Mouse (Mus musculus): ENCODE measurements around the gene Cdc123. TPM values are rescaled to one million over a fixed set of nuclear protein-coding genes. Genes with fewer than 3 reads are reported as not detected.
"Not testable (repeated sequence)": the region's sequence is repeated elsewhere in the genome, so short reads cannot be mapped to it uniquely, and the experiment has no call there.

The Cdc123 gene
- total RNA-seq, 1 experiment from 2014 or later, result 110 TPM

DNA sequence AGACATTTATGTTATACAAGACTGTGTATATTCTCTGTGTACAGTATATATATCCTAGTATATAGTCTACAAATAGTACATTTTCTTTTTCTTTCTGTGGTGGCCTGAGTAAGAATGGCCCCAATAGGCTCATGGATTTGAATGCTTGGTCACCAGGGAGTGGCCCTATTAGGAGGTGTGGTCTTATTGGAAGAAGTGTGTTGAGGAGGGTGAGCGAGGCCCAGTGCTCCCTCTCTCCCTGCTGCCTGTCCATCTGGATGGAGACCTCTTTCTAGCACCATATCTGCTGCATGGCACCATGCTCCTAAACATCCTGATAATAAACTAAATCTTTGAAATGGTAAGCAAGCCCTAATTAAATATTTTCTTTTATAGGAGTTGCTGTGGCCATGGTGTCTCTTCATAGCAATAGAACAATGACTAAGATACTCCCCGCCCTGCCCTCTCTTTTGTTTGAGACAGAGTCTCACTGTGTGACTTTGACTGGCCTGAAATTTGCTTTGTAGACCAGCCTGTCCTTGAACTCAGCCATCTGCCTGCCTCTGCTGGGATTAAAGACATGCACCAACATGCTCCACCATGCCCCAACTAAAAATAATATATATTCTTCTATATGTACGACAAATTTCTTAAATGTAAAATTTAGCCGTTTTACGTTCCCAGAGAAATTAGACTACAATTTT is 34.8 kb downstream of the Cdc123 start:
- ATAC-seq (ENCODE audit: extremely low read depth, insufficient number of reproducible peaks, low FRiP score, poor library complexity, severe bottlenecking), result no peak

DNA sequence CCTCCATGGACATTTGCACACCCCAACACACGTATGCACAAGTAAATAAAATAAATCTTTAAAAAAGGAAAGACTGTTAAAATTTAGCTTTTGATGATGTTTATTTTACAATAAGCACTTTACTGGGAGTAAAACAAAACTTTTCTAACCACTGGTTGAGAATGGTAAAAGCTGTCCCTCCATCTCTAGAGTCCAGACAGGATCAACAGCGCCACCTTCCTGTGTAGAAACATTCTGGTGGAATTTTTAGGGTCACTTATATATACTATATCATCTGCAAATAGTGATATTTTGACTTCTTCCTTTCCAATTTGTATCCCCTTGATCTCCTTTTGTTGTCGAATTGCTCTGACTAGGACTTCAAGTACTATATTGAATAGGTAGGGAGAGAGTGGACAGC is 38.8 kb downstream of the Cdc123 start:
- ATAC-seq (ENCODE audit: extremely low read depth, insufficient number of reproducible peaks, low FRiP score, poor library complexity, severe bottlenecking), result not testable (repeated sequence)

DNA sequence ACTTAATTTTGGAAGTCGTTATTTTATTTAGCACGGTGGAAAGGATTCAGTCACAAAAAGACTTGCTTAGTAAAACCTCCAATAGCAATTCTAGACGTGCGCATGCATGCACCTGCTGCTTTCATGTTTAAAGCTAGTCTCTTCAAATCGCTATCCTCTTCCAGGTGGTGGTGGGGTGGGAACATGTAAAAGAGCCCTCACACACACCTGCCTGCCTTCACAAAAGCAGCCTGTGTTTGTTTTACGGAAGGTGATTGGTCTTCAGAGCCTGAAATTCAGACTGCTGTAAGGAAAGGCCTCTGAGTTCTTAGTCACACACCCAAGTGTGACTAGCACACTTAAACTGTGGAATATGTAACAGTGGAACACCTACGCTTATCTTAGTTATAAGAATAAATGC is 39.7 kb downstream of the Cdc123 start:
- ATAC-seq (ENCODE audit: extremely low read depth, insufficient number of reproducible peaks, low FRiP score, poor library complexity, severe bottlenecking), result no peak

DNA sequence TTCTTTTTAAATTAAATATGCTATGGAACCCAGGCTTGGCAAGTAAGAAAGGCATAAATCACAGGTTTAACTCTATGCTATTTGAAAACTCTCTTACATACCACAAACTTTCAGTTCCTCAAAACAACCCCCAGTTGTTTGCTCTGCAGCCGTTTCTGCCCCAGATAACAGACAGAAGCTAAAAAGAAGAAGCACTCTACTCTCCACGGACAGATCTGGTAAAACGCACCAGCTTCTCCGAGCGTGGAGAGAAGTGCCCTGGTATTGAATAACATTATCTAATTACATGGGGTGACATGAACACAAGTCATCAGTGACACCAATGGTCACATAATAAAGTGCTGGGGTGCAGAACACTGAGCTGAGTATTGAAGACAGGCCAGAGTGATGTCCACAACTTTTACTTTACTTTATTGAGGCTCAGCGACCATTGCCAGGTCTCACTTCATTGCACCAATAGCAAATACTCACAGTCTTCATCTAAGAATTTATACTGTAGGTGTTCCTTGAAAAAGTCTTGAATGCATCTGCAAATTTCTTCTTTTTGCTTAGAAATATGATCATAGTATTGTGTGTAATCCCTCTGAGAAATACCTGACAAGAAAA is 40.4 kb downstream of the Cdc123 start:
- ATAC-seq (ENCODE audit: extremely low read depth, insufficient number of reproducible peaks, low FRiP score, poor library complexity, severe bottlenecking), result peak; percentile 77

DNA sequence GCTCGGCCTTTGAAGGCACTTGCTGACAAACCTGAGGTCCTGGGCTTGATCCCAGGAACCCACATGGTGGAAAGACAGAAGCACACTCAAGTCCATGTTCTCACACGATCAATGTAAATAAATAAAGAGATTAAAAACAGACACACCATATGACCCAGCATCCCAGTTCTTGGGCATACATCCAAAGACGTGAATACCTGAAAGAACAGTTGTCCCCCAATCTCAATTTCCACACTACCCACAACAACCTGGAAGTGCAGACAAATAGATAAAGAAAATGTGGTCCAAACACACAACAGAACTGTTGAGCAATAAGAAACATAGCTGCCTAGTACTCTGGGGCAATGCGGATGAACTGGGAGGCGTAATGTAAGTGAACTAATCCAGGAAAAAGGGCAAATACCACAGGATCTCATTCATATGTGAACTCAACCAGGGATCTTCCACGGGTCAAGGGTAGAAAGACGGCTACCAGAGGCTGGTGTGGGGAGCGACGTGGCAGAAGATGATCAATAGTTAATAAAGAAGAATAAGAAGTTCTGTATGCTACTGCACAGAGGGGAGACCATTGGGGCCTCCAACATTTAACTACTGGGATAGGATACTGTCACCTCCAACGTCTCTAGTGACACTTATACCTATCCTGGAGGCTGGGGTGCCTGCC is 42.9 kb downstream of the Cdc123 start:
- ATAC-seq (ENCODE audit: extremely low read depth, insufficient number of reproducible peaks, low FRiP score, poor library complexity, severe bottlenecking), result no peak

DNA sequence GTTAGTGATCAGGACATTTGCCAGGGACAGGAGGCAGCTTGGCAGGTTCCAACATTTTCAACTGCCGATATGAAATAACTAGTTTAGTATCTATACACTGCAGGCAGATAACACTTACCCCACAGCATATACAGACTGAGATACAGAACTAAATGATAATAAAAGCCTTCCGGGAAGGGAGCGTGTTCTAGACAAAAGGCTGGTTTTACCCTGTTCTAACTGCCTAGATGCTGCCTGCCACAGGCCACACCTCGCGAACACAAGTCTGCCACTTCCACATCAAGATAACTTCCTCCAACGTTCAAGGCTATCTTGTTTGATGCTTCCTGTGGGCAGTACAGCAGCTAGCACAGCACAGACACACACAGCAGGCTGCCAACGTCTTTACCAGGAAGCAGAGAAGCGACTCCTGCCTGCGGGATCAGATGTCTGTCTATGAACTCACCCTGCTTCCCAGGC is 43.8 kb downstream of the Cdc123 start:
- peak; percentile 79 for ATAC-seq (ENCODE audit: extremely low read depth, insufficient number of reproducible peaks, low FRiP score, poor library complexity, severe bottlenecking)

DNA sequence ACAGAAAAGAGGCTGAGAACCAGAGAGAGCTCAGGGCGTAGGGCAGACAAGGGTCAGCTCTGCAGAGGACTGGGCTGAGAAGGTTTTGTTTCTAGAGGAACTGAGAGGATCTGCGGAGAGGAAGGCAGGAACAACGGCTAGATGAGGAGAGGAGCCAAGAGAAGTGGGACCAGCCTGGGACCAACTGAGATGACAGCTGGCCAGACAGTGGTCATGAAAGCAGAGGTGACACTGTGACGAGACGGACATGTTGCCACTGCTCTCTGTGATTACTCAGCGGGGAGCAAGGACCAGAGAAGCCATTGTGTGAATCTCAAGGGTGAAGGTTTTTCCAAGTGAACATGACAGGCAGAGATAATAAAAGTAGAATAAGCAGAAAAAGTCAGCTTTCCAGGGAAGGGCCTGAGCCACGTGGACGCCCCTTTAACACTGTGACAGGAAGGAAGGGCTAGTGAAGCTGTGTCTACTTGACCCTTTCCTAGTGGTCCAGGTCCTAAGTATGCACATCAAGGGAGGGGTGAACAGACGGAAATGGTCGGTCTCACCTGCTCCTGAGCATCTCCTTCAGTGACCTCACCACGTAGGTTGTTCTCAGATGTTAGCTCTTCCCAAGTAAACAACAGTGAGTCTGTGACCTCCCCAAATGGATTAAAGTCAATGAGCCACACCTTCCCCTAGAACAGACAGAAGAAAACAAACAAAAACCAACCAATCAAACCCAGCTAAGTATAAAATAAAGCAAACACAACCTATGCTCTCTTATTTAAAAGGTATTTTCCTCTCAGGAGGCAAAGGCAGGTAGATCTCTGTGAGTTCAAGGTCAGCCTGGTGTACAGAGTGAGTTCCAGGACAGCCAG is 46.9 kb downstream of the Cdc123 start:
- no peak for ATAC-seq (ENCODE audit: extremely low read depth, insufficient number of reproducible peaks, low FRiP score, poor library complexity, severe bottlenecking)

DNA sequence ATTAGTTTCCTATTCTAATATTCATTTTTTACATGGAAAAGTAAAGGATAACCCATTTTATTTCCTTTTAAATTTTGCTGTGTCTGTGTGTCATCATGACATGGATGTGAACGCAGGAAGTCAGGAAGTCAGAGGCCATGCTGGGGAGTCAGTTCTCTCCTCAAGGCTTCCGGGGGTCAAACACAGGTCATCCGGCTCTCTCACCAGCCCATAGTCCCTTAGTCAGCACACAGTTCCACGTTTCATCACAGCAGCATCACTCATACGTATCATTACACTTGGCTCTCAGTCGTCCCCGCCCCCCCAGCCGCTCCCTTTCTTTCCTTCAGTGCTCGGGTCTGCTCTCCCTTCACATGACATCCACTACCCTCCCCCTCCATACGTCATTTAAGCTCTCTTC is 51.2 kb downstream of the Cdc123 start:
- no peak for ATAC-seq (ENCODE audit: extremely low read depth, insufficient number of reproducible peaks, low FRiP score, poor library complexity, severe bottlenecking)

DNA sequence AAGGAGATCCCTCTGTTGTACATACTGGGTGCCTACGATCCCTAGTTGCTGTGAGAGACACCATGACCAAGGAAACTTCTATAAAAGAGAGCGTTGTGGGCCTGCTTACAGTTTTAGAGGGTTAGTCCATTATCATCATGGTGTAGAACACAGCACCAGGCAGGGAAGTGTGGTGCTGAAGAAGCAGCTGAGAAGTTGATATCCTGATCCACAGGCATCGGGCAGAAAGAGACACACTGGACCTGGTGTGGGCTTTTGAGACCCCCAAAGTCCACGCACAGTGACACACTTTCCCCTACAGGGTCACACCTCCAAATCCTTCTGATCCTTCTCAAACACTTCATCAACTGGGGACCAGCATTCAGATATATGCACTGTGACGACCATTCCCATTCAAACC is 52.9 kb downstream of the Cdc123 start:
- no peak for ATAC-seq (ENCODE audit: extremely low read depth, insufficient number of reproducible peaks, low FRiP score, poor library complexity, severe bottlenecking)

DNA sequence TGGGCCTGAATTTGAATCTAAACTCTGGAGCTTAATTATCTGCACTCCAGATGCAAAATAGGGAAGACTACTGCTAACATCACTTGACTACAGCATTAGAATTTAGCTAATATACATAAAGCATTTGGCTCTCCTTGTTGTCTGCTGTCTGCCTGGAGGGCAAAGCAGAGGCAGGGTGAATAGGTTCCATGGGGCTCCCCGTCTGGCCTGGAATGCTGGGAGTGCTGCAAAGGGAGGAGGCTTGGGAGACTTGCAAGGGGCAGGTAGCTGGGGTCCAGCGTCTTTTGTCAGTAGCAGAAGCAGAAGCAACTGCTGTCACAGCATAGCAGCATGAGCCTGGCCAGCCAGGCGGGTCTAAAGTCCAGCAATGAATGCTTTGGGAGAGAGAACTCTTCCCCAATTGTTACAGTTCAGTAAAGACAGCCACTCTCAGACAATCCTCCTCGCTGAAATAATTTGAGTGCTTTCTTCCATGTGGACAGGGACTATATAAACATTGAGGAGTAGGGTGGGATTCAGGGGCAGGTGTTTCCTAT is 55.3 kb downstream of the Cdc123 start:
- ATAC-seq (ENCODE audit: extremely low read depth, insufficient number of reproducible peaks, low FRiP score, poor library complexity, severe bottlenecking), result no peak

DNA sequence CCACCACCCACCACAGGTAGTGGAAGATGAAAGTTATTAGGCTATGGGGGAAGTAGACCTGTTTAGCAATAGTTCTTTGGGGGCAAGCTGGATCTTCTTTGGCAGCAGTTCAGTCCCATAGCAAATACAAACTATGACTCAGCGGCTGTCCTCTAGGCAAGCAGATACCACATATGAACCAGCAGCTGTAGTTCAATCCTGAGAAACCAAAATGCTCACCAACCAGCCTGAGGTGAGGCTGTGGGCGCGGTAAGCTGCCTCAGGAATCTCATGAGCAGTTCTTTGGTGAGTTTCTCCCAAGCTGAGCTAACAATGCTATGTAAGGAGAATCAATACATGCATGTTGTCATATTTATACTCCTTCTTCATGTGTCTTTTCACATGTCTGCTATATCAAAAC is 57.6 kb downstream of the Cdc123 start:
- ATAC-seq (ENCODE audit: extremely low read depth, insufficient number of reproducible peaks, low FRiP score, poor library complexity, severe bottlenecking), result no peak

DNA sequence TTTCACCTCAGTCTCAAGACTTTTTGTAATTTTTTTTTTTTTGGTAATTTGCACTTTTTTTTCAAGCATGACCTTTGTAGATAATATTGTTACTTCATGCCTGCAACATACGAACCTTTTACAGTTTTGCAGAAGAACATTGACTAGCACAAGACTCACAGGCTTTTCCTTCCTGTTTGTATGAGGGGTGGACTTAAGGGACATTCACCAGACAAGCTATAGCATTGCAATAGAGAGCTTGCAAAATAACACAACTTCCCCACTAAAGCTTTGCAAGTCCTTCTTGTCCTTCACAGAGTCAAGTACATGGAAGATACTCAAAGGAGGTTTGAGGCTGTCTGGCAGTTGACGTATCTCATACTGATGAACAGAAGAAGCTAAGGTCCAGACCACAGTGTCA is 72.5 kb downstream of the Cdc123 start:
- ATAC-seq (ENCODE audit: extremely low read depth, insufficient number of reproducible peaks, low FRiP score, poor library complexity, severe bottlenecking), result peak; percentile 37; the same call in 1 of the 2 replicates

DNA sequence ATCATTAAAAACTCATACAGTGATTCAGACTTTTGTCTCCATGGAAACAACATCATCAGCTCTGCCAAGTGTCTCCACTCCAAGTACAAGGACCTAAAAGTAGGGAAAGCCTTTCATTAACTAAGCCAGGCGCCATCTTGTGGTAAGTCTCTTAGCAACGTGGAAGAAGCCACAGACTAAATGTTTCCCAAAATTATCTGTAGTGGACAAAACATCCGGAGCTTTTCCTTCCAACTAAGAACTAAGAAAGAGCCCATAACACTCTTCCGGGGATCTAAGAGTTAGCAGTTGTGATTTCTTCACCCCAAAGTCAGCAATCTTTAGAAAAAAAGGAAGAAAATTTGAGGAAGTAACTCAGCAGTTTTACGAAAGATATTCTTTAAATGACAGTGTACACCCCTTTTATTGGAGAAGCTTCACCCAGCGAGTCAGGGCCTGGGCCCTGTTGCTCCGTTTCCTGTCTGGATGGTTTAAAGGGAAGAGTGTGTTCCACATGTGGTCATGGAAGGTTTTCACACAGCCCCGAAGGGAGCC is 74.2 kb downstream of the Cdc123 start:
- ATAC-seq (ENCODE audit: extremely low read depth, insufficient number of reproducible peaks, low FRiP score, poor library complexity, severe bottlenecking), result peak; percentile 75

DNA sequence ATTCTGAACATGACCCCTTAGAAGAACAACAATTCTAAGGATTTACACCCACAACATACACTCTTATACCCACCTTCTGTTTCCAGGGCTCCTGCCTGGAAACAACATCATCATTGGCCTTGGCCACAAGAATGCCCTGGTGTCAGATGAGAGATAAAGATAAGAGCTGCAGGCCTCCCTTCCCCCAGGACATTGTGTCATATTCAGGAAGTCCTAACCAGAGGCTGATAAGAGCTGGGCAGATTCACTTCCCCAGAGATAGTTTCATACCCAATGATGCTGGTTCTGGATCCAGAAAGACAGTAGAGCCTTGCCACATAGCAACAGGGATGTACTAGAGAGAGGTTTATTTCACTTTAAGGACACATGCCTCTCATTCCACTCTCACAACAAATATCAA is 75.3 kb downstream of the Cdc123 start:
- peak; percentile 5; the same call in 1 of the 2 replicates for ATAC-seq (ENCODE audit: extremely low read depth, insufficient number of reproducible peaks, low FRiP score, poor library complexity, severe bottlenecking)

DNA sequence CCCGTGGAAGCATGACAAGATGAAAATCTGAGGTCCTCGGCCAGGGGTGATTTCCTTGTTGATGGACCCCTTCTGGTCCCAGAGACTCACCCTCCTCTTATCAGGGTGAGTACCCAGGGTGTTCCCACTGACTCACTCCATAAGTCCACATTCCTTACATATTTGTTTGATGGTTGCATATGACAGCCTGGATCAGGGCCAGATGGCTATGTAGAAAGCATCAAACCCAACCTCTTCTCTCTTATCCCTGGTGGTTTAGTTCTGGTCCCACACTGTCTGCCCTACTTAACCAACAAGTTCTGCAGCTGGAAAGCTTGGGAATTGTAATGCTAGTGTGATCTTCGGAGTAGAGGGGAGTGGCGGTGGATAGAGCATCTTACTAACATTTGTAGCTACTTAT is 76.0 kb downstream of the Cdc123 start:
- no peak for ATAC-seq (ENCODE audit: extremely low read depth, insufficient number of reproducible peaks, low FRiP score, poor library complexity, severe bottlenecking)

DNA sequence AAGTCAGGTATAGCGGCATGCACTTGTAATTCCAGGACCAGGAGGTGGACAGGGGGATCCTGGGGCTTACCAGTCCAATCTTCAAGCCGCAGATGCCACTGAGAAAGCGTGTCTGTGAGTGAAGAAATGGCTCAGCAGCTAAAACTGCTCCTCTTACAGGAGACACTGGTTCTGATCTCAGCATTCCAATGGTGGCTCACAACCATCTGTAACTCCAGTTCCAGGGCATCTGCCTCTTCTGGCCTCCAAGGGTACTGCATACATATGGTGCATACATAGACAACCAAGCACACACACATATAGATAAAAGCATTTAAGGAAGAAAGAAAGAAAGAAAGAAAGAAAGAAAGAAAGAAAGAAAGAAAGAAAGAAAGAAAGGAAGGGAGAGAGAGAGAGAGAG is 82.9 kb downstream of the Cdc123 start:
- no peak for ATAC-seq (ENCODE audit: extremely low read depth, insufficient number of reproducible peaks, low FRiP score, poor library complexity, severe bottlenecking)

DNA sequence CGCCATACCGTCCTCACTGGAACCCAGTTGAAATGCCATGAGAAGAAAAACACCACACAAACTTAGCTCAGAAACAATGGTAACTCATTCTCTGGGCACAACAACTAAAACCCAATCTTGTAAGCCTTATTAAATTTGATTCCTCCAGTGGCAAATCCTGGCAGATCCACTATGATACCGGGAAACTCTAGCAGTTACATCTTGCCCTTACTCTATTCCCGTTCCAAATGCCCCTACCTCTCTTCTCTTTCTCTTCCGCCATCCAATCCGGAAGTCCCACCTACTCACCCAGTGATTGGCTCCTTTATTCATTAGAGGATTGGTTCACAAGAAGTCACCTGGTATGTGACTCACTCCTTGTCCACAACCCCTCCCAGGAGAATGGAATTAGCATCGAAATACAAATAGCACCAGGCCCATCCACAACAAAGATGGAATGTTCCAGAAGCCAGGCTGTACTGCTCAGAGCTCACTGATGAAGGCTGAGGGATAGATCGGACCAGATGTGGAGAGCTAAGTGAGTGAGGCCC is 84.4 kb downstream of the Cdc123 start:
- ATAC-seq (ENCODE audit: extremely low read depth, insufficient number of reproducible peaks, low FRiP score, poor library complexity, severe bottlenecking), result no peak

DNA sequence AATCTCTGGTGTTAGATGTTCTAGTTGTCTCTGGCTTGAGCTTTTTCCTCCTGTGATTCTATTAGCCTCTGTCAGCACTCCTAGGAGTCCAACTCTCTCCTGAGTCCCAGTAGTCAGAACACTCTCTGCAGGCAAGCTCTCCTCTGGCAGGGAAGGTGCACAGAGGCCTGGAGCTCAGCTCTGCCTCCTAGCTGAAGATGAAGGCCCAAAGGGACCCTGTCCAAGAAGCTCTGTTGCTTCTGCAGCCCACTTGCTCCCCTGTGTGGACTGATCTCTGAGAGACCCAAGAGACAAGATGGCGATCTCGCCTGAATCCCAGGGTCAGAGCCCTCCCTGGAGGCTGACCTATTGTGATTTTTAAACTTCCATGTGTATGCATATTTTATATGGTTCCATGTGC is 86.4 kb downstream of the Cdc123 start:
- no peak for ATAC-seq (ENCODE audit: extremely low read depth, insufficient number of reproducible peaks, low FRiP score, poor library complexity, severe bottlenecking)

DNA sequence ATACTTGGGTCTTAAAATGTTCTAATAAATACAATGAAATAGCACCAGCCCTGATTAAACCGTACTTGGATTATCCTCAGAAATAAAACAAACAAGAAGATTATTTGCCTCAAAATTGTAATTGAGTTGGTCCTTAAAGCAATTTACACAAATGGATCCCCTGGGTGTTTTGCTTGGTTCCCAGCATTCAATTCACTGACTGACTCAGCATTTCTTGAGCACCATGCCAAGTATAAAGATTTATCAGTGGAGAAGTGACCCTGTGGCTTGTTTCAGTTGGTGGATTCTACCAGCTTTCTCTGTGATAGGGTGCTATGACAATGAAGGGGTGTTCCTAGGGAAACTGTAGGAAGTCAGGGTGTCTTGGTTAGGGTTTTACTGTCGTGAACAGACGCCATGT is 94.1 kb downstream of the Cdc123 start:
- ATAC-seq (ENCODE audit: extremely low read depth, insufficient number of reproducible peaks, low FRiP score, poor library complexity, severe bottlenecking), result no peak

Data from neutrophil, adult 5-6 weeks (primary cell).